Mouse (Mus musculus): ENCODE data around the gene Gm45711. TPM values are rescaled to one million over a fixed set of nuclear protein-coding genes. Genes with fewer than 3 reads are reported as not detected.
"Not testable (repeated sequence)": the region's sequence is repeated elsewhere in the genome, so short reads cannot be mapped to it uniquely, and the experiment has no call there.

Gm45711 gene
- total RNA-seq, 1 experiment from 2014 or later: not detected

DNA sequence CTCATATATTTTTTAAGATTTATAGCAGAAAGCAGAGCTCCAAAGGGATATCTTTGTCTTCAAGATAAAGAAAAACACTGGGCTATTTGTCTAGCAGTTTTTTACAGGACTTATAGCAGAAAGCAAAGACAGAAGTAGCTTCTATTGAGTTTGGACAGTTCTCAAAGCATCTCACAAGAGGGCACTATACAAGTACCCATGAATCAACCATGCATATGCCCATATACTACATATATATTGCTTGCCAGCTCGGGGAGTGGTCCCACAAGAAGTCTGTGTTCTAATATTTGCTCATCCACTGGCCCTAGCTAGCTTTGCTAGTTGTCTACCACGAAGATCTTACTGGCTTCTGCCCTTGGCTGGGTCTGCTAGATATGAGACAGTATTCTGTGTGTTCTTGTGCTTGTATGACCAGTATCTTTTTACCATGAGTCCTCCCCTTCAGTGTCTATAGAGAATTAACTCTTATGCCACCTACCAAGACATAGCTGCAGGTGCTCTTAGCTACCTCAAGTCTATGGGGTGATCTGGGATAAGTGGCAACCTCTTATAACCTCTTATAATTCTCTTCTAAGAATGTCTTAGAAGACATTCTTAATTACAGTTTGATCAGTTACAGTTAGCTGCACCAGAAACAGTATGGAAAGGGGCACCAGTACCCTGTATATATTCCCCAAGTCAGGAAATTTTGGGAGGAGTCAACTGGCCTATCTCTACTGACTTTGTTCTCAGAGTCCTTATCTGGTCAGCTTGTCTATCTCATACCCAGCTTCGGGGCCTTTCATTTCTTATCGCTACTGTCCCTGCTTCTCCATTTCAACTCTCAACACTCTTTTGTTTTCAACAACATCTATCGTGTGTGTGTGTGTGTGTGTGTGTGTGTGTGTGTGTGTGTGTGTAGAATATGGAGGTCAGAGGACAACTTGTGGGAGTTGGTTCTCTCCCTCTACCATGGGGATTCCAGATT lies 23.1 kb upstream of the Gm45711 start:
- no peak for ATAC-seq (replicated peaks; ENCODE audit: insufficient number of reproducible peaks, low FRiP score, low TSS enrichment, poor library complexity, severe bottlenecking)

DNA sequence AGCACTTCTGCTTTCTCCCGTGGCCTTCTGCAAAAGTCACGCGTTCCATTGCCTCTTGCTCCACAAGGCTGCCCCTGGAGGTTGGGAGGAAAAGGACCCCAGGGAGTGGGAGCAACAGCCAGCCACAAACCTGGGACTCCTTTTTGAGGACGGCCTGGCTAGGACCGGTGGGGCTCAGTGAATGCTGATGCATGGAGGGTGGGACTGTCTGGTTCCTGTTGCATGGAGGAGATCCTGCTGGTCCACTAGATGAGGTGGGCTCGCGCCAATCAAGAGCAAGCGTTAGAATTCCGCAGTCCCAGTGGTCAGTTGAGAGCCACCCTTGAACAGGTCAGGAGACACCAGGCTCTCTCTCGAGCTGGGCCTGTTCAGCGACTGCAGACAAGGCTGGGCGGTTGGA lies 12.0 kb upstream of the Gm45711 start, which contains the start of gene Cmtm2b:
Gene Cmtm2b, plus strand, starts transcription at position 301 of the 400 bp plus-strand sequence.
- ATAC-seq (replicated peaks; ENCODE audit: insufficient number of reproducible peaks, low FRiP score, low TSS enrichment, poor library complexity, severe bottlenecking): not testable (repeated sequence)

DNA sequence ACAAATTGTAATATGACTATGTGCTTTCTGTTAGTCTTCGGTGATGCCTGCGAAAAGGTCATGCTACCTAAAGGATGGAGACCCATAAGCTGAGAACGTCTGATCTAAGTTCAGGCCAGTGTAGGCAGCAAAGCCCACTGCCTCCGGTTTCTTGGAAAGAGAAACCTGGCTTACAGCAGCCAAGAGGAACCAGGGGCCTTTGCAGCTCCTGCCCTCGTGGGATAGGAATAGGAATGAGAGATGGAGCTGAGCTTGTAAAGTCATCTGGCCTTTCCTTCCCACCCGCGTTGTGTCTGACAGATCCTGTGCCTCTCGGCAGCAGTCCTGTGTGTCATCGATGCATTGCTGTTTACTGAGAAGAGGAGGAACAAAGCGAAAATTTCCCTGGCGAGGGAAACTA lies 11.4 kb upstream of the Gm45711 start, which contains the start of gene Gm11020:
Gene Gm11020, plus strand, starts transcription at position 301 of the 400 bp plus-strand sequence.
- ATAC-seq (replicated peaks; ENCODE audit: insufficient number of reproducible peaks, low FRiP score, low TSS enrichment, poor library complexity, severe bottlenecking): not testable (repeated sequence)

DNA sequence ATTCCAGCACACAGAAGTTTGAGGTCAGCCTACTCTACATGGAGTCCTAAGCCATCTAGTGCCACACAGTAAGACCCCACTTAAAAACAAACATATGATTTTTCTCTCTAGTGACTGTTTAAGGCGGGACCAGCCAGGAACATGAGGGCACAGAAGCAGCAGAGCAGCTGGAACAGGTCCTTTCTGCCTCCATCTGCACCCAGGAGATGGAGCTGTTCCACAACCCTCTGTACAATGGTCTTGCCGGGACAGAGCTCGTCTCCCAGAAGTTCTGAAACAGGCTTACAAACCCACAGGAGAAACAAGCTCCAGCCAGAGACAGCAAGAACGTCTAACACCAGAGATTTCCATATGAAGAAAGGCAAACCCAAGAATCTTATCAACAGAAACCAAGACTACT lies 3.4 kb upstream of the Gm45711 start:
- ATAC-seq (replicated peaks; ENCODE audit: insufficient number of reproducible peaks, low FRiP score, low TSS enrichment, poor library complexity, severe bottlenecking): no peak

DNA sequence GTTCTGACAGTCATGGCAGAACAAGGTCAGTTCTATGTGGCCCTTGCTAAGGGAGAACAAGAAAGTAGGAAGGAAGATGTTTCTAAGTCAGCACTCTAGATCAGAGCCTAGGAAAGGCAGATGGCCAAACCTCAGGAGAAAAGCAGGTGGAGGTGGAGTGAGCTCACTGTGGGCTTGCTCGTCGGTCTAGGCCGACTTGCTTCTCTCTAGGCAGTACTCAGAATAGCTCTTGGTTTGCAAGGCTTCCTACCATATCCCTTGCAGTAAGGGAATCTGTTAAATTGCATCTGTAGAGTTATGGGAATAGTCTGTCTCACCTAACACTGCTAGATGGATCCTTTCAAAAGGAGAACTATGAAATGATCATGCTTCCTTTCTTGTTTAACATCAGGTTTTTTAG lies 2.1 kb upstream of the Gm45711 start:
- not testable (repeated sequence) for ATAC-seq (replicated peaks; ENCODE audit: insufficient number of reproducible peaks, low FRiP score, low TSS enrichment, poor library complexity, severe bottlenecking)

DNA sequence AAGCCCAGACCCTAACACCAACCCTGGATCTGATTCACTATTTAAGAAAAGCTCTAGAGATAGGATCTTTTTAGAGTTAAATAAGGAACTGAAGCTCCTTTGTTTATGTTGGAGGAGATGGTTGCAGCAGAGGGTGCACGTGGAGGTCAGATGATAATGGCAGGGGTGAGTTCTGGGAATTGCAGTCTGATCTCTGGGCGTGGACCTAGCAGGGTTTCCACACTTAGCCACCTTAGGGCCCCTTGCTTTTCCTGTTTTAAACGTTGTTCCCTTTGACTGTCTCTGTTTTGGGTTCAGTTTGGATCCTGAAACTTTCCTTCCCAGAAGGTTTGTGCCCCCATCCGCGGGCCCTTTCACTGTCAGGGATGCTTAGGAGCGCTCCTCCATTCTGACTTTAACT lies 1.5 kb downstream of the Gm45711 start:
- ATAC-seq (replicated peaks; ENCODE audit: insufficient number of reproducible peaks, low FRiP score, low TSS enrichment, poor library complexity, severe bottlenecking): not testable (repeated sequence)

DNA sequence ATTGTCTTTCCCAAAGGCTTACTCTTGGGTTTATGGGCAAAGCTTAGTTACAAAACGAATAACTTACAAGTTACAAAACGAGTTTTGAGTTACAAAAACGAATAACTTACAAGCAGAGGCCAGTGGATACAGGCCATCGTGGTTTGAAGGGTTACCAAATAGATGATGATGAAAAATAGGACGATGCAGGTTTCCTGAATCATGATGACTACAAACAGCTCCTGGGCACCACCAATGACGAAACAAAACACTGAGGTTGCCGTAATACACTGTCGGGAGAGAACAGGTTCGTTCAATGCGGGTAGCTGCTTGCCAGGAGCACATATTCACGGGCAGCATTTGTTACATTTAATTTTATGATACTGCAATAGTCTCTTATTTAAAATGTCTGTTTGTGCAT lies 4.9 kb downstream of the Gm45711 start:
- ATAC-seq (replicated peaks; ENCODE audit: insufficient number of reproducible peaks, low FRiP score, low TSS enrichment, poor library complexity, severe bottlenecking): no peak

DNA sequence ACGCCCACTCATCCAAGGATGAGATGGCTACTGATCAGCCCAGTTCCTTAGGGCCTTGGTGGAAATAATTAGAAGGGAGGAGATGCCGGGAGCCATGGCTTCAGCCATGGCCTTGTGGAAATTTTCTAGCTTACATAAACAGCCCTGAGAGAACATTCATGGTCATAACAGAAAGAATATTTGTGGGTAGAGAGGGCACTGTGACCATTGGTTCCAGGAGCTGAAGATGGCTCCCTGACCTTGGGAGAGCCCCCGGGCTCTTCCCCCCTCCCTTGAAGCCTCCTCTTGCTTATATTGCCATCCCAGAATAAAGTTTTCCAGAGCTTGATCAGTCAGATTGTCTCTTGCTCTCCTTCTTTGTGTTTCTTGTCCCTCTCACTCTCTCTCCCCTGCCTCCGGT lies 7.3 kb downstream of the Gm45711 start:
- ATAC-seq (replicated peaks; ENCODE audit: insufficient number of reproducible peaks, low FRiP score, low TSS enrichment, poor library complexity, severe bottlenecking): not testable (repeated sequence)

DNA sequence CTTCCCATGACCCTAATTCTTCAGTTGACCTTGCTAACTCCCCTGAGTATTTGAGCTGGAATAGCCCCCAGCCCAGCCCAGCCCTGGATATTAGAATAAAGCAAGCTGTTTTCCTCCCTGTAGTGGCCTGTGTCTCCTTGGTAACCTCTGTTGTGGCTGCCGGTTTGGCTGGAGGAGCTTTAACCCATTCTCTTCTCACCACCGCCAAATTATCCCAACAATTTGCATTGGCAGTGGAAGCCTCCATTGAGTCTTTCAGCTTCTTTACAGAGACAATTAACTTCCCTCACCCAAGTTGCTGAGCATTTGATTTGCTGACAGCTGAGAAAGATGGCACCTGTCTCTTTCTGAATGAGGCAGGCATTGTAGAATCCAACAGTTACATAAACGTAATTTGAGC lies 8.3 kb downstream of the Gm45711 start:
- ATAC-seq (replicated peaks; ENCODE audit: insufficient number of reproducible peaks, low FRiP score, low TSS enrichment, poor library complexity, severe bottlenecking): not testable (repeated sequence)

DNA sequence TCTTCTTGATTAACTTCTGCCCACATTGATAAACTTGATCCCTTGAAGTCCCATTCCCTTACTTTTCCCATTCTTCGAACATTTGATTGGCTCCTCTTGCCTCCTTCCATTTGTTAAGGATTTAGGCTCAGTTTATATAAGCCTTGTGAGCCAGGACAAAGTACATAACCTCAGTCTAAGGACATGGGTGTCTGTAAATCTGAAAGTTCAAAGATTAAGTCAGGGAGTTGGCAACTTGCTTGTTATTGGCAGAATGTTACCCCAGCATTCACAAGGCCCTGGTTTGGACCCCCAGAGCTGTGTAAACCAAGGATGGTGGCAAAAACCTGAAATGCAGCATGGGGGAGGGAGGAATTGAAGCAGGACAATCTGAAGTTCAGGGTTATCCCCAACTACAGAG lies 15.5 kb downstream of the Gm45711 start:
- ATAC-seq (replicated peaks; ENCODE audit: insufficient number of reproducible peaks, low FRiP score, low TSS enrichment, poor library complexity, severe bottlenecking): no peak

DNA sequence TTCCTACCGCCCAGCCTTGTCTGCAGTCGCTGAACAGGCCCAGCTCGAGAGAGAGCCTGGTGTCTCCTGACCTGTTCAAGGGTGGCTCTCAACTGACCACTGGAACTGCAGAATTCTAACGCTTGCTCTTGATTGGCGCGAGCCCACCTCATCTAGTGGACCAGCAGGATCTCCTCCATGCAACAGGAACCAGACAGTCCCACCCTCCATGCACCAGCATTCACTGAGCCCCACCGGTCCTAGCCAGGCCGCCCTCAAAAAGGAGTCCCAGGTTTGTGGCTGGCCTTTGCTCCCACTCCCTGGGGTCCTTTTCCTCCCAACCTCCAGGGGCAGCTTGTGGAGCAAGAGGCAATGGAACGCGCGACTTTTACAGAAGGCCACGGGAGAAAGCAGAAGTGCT lies 16.8 kb downstream of the Gm45711 start, which contains the start of gene Cmtm2a:
Gene Cmtm2a, minus strand, starts transcription at position 101 of the 400 bp plus-strand sequence.
- ATAC-seq (replicated peaks; ENCODE audit: insufficient number of reproducible peaks, low FRiP score, low TSS enrichment, poor library complexity, severe bottlenecking): not testable (repeated sequence)

DNA sequence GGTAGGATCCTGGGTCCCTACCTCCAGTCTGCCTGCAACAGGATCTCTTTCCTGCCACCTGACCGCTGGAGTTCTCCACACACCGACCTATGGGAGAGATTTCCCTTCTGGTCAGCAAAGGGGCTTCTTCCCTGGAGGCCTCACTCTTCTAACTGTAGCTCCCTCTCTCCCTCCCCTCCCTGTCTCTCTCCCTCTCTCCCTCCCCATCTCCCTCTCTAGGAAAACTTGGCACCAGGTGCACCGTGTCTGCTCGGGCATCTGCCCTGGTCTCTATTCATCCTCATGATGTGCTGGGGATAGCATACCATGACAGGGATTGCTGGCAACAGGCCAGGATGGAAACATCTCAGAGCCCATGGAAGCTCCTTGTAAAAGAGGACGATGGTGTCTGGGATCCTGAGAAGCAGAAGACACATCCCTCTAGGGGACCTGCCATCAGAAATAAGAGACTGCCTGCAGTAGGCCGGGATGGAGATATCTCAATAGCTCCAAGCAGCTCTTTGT lies 40.9 kb downstream of the Gm45711 start:
- ATAC-seq (replicated peaks; ENCODE audit: insufficient number of reproducible peaks, low FRiP score, low TSS enrichment, poor library complexity, severe bottlenecking): no peak

DNA sequence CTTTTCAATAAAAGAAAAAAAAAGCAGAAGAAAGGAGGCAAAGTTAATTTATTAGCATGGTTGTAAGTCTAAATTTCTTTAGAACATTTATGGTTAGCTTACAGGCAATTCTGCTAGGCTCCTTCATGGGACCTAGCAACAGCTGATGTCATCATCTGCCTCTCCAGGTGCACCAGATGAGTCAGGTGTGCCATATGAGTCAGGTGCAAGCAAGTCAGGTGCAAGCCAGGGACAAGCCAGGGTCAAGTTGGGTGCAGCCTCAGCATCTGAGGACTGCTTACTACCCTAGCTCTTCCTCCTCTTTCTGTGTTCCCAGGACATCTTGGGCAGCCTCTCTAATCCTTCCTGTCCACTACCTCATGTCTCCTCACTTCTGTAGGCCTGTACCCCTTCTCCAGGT lies 41.5 kb downstream of the Gm45711 start:
- ATAC-seq (replicated peaks; ENCODE audit: insufficient number of reproducible peaks, low FRiP score, low TSS enrichment, poor library complexity, severe bottlenecking): no peak

DNA sequence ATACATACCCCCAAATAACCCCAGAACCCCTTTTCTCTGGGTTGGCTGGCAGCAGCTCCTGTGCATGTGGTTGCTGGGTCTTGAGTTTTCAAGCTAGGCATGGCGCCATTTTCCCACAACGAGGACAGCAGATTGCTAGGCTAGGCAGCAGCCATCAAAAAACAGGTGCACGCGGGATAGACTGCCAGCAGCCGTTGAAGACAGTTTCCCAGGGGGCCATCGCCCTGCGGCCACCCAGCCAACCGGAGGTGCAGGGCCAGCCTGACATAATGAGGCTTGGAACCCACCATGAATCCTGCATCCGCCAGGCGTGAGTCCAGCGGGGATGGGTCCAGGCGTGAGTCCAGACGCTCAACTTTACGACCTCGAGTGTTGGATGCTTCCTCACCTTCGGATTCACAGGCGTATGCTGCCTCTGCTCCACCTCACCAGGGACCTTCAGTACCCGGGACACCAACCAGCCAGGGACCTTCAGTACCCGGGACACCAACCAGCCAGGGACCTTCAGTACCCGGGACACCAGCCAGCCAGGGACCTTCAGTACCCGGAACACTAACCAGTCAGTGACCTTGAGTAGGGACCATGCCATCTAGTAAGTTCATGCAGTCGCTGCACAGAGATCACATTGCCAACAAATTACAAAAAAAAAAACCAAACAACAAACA lies 45.5 kb downstream of the Gm45711 start:
- ATAC-seq (replicated peaks; ENCODE audit: insufficient number of reproducible peaks, low FRiP score, low TSS enrichment, poor library complexity, severe bottlenecking): not testable (repeated sequence)

DNA sequence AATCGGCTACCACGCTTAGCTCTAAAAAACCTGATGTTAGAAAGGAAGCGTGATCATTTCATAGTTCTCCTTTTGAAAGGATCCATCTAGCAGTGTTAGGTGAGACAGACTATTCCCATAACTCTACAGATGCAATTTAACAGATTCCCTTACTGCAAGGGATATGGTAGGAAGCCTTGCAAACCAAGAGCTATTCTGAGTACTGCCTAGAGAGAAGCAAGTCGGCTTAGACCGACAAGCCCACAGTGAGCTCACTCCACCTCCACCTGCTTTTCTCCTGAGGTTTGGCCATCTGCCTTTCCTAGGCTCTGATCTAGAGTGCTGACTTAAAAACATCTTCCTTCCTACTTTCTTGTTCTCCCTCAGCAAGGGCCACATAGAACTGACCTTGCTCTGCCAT lies 48.1 kb downstream of the Gm45711 start:
- not testable (repeated sequence) for ATAC-seq (replicated peaks; ENCODE audit: insufficient number of reproducible peaks, low FRiP score, low TSS enrichment, poor library complexity, severe bottlenecking)

DNA sequence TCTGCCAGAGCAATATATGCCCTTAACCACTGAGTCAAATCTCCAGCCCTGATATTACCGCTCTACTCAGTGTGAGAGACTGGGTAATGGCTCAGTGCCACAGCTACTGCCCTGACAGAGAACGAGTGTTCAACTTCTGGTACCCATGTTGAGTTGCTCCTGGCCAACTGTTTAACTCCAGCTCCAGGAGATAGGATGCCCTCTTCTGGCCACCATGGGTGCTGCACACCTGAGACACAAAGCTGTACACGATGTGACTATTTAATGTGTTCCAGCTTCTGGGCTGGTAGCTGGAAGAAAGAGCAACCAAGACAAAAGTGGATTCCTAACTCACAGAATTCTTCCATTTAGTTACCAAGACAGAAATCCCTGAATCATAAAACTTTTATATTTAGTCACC lies 56.9 kb downstream of the Gm45711 start:
- ATAC-seq (replicated peaks; ENCODE audit: insufficient number of reproducible peaks, low FRiP score, low TSS enrichment, poor library complexity, severe bottlenecking): 0 out of 2 replicates have a peak, but pooled peaks have one; percentile 34

DNA sequence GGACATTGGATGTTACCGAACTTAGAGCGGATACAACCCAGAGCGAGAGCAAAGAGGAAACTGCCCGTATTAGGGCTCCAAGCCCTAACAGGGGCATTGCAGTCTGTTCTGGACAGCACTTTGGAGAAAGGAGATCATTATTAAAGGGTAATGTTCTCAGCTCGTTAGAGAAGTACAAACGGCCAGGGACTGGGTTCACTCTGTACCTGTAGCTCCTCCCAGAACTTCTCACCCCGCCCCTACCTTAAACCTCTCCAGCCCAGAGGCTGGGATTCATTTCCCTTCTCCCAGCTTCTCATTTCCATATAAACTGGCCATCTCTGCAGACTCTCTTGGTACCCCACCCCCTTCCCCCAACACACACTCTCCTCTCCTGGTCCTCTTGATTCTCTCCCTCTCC lies 58.4 kb downstream of the Gm45711 start:
- no peak for ATAC-seq (replicated peaks; ENCODE audit: insufficient number of reproducible peaks, low FRiP score, low TSS enrichment, poor library complexity, severe bottlenecking)

DNA sequence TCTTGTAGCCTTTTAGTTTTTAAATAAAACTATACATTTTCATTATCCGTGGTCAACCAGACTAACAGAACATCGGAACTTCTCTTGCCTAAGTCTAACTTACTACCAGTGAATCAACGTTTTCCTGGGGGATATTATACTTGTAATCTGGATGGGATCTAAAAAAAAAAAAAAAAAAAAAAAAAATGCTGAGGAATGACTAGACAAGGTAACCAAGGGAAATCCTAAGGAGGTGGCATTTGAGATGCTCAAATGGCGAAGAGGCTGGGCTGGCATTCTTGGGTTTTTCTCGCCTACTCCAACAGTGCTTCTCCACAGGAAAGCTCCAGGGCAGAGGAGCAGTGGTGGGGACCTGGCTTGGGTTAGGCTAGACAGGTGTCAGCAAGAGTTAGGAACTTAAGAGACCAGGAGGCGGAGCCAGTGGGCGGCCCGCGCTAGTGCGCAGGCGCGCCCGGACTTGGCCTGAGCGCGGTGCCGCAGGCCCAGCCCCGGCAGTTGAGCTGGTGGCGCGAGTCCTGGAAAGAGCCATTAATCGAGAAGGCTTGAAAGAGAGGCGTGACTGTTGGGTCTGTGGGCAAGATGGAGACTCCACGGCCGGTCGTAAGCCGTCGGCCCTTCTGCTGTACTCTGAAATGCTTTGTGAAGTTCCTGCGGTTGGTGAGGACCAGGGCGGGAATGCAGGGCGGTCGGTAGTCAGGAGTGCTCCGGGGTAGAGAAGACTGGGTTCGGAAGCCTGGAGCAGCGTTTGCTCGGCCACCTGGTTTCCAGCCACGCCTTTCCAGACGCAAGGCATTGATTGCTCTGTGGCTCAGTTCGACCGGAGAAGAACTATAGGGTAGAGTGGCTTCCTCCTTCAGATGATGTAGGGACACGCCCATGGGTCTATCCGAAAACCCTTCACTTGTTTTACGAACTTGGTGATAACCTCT lies 59.2 kb downstream of the Gm45711 start, which contains the start of gene Cklf:
Gene Cklf, plus strand, starts transcription at position 423 of the 929 bp plus-strand sequence.
- peak; percentile 28 for ATAC-seq (replicated peaks; ENCODE audit: insufficient number of reproducible peaks, low FRiP score, low TSS enrichment, poor library complexity, severe bottlenecking)

Measured in monocyte, adult 5-6 weeks (primary cell).